22 mouse cellular contexts compared by ENCODE assay signal in the genomic region with DNA sequence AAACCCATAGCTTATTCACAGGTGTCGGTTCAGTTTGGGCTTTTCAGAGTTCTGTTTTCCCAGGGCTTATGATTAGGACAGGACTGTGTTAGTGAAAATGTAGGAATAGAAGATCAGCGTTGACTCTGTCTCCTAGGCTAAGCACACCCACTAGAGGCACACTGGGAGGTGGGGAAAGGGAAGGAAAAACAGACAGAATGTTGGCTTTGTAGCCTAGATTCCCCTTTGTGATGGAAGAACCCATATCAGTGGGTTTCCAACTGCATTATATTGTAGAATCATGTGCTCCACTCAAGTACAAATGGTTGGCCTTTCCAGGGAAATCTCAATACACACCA. TPM values are rescaled to one million over a fixed set of nuclear protein-coding genes. Genes with fewer than 3 reads are reported as not detected.
DNase-seq lines count a peak whose midpoint lies in the region; ATAC-seq and TF ChIP-seq lines count a peak whose summit lies in the region.
"Had no signal": no experiment of that assay in that cellular context is flagged by ENCODE, and none has a peak within 500 bp of the region (broad histone marks: within the 10 kb centered on the region; RNA-seq: fewer than 3 reads in every experiment).

No protein-coding gene starts in this region.

- no peak overlapping the region for H3K9ac ChIP-seq in intestine, embryonic 15.5 days
- no peak overlapping the region for H3K9ac ChIP-seq in intestine, embryonic 16.5 days (ENCODE audit: low read depth, low read length)
- H3K9ac ChIP-seq in hindbrain, embryonic 13.5 days = no peak overlapping the region
- H3K9ac ChIP-seq: embryonic facial prominence, embryonic 13.5 days; embryonic facial prominence, embryonic 15.5 days; forebrain, embryonic 12.5 days had no signal

- H3K36me3 ChIP-seq in intestine, embryonic 15.5 days = no peaks in the 10 kb centered on the region
- H3K36me3 ChIP-seq in intestine, embryonic 16.5 days (ENCODE audit: control insufficient read depth, insufficient read depth, low read length) = no peaks in the 10 kb centered on the region
- H3K36me3 ChIP-seq in small intestine, adult 2 months (ENCODE audit: control insufficient read depth, insufficient read depth, low read length) = no peaks in the 10 kb centered on the region
- no peaks in the 10 kb centered on the region for H3K36me3 ChIP-seq in hindbrain, embryonic 13.5 days
- H3K36me3 ChIP-seq: embryonic facial prominence, embryonic 13.5 days; embryonic facial prominence, embryonic 15.5 days; forebrain, embryonic 10.5 days; forebrain, embryonic 12.5 days had no signal

- TF ChIP-seq POLR2A in small intestine, adult 2 months (IDR thresholded peaks at IDR 0.05; ENCODE audit: low read depth, low read length) = no peak

- peak; percentile 55 for ATAC-seq in intestine, embryonic 15.5 days
- peak; percentile 57 for ATAC-seq in intestine, embryonic 16.5 days
- ATAC-seq in hindbrain, embryonic 13.5 days (ENCODE audit: low FRiP score) = no peak
- ATAC-seq: forebrain, embryonic 14.5 days; forebrain, embryonic 16.5 days had no signal

- no peak for TF ChIP-seq CTCF in small intestine, adult 2 months (IDR thresholded peaks at IDR 0.05; ENCODE audit: extremely low read depth, insufficient read length, insufficient replicate concordance, low read depth, low read length)

- H3K4me2 ChIP-seq in intestine, embryonic 15.5 days (replicated peaks) = no peak overlapping the region
- H3K4me2 ChIP-seq in intestine, embryonic 16.5 days (ENCODE audit: low read depth, low read length) = no peak overlapping the region
- H3K4me2 ChIP-seq in hindbrain, embryonic 13.5 days = no peak overlapping the region
- H3K4me2 ChIP-seq: embryonic facial prominence, embryonic 13.5 days; embryonic facial prominence, embryonic 15.5 days; forebrain, embryonic 12.5 days had no signal

- no peaks in the 10 kb centered on the region for H3K27me3 ChIP-seq in intestine, embryonic 15.5 days (replicated peaks)
- no peaks in the 10 kb centered on the region for H3K27me3 ChIP-seq in intestine, embryonic 16.5 days (replicated peaks; ENCODE audit: control insufficient read depth, insufficient read depth, low read length)
- H3K27me3 ChIP-seq in small intestine, adult 2 months (ENCODE audit: control insufficient read depth, insufficient read depth, low read length) = no peaks in the 10 kb centered on the region
- H3K27me3 ChIP-seq in hindbrain, embryonic 13.5 days = no peaks in the 10 kb centered on the region
- H3K27me3 ChIP-seq: embryonic facial prominence, embryonic 13.5 days; embryonic facial prominence, embryonic 15.5 days; forebrain, embryonic 12.5 days had no signal

- H3K9me3 ChIP-seq in intestine, embryonic 15.5 days = no peaks in the 10 kb centered on the region
- no peaks in the 10 kb centered on the region for H3K9me3 ChIP-seq in intestine, embryonic 16.5 days (ENCODE audit: control insufficient read depth, low read length)
- no peaks in the 10 kb centered on the region for H3K9me3 ChIP-seq in hindbrain, embryonic 13.5 days
- H3K9me3 ChIP-seq: embryonic facial prominence, embryonic 13.5 days; embryonic facial prominence, embryonic 15.5 days; forebrain, embryonic 10.5 days; forebrain, embryonic 12.5 days had no signal

- H3K4me3 ChIP-seq in intestine, embryonic 15.5 days (replicated peaks) = no peak overlapping the region
- no peak overlapping the region for H3K4me3 ChIP-seq in intestine, embryonic 16.5 days (ENCODE audit: low read length)
- H3K4me3 ChIP-seq in small intestine, adult 2 months (ENCODE audit: low read depth, low read length) = no peak overlapping the region
- no peak overlapping the region for H3K4me3 ChIP-seq in hindbrain, embryonic 13.5 days
- H3K4me3 ChIP-seq: embryonic facial prominence, embryonic 13.5 days; embryonic facial prominence, embryonic 15.5 days; erythroblast, embryonic 14.5 days; forebrain, embryonic 10.5 days; forebrain, embryonic 12.5 days had no signal

- H3K27ac ChIP-seq in intestine, embryonic 15.5 days = peak overlapping the region; percentile 33; the same call in 1 of the 2 replicates
- peak overlapping the region; percentile 47 for H3K27ac ChIP-seq in intestine, embryonic 16.5 days (ENCODE audit: low read length)
- H3K27ac ChIP-seq in small intestine, adult 2 months (ENCODE audit: insufficient read depth, low read depth, low read length) = peak overlapping the region; percentile 59
- H3K27ac ChIP-seq in hindbrain, embryonic 13.5 days = no peak overlapping the region
- H3K27ac ChIP-seq: embryonic facial prominence, embryonic 13.5 days; embryonic facial prominence, embryonic 15.5 days; forebrain, embryonic 10.5 days; forebrain, embryonic 12.5 days had no signal

- no peaks in the 10 kb centered on the region for H3K4me1 ChIP-seq in intestine, embryonic 15.5 days (replicated peaks)
- H3K4me1 ChIP-seq in intestine, embryonic 16.5 days (ENCODE audit: control insufficient read depth, insufficient read depth, low read length) = no peaks in the 10 kb centered on the region
- peaks cover 15% of the 10 kb centered on the region; the same call in 1 of the 2 replicates for H3K4me1 ChIP-seq in small intestine, adult 2 months (ENCODE audit: control insufficient read depth, insufficient read depth, insufficient read length, low read length)
- no peaks in the 10 kb centered on the region for H3K4me1 ChIP-seq in hindbrain, embryonic 13.5 days (replicated peaks)
- H3K4me1 ChIP-seq: embryonic facial prominence, embryonic 13.5 days; embryonic facial prominence, embryonic 15.5 days; forebrain, embryonic 10.5 days; forebrain, embryonic 12.5 days had no signal

- WGBS in intestine, embryonic 15.5 days = 75% methylated on average over 2 of the region's 2 CpGs
- WGBS in intestine, embryonic 16.5 days = 79% methylated on average over 2 of the region's 2 CpGs
- 36% methylated on average over 2 of the region's 2 CpGs for WGBS in small intestine, adult 2 months
- WGBS in hindbrain, embryonic 13.5 days = 83% methylated on average over 2 of the region's 2 CpGs

- no peak for DNase-seq in embryo, embryonic 9.5 days (ENCODE audit: extremely low spot score)
- DNase-seq in adipocyte (ENCODE audit: low spot score) = no peak
- DNase-seq: adrenal gland, adult 8-10 months; adrenal gland, postnatal 14 days; adrenal gland, postnatal 36 days; cerebellum, adult 11-12 months; cerebellum, adult 2 months; cerebellum, adult 9-10 months; cerebellum, postnatal 10 days; cerebellum, postnatal 25 days had no signal

RNA-seq across cellular contexts. Expression of a gene that starts 22.7 kb away (rescaled TPM):
- 28.2 and 29.6 TPM in 2 replicates for polyA plus RNA-seq in intestine, embryonic 15.5 days (2015; fragmentation: Nextera tagmentation; extraction: Ambion mirVana)
- polyA plus RNA-seq in intestine, embryonic 16.5 days (2015; fragmentation: Nextera tagmentation; extraction: Ambion mirVana) = 30.8 and 35.7 TPM in 2 replicates
- polyA plus RNA-seq in small intestine, adult 2 months (2012; rRNA removed) = 13.3 and 21.3 TPM in 2 replicates
- 25.2 and 26.3 TPM in 2 replicates for polyA plus RNA-seq in hindbrain, embryonic 13.5 days (2015; fragmentation: Nextera tagmentation; extraction: Ambion mirVana)
- polyA plus RNA-seq: C2C12 had no signal
